Mouse (Mus musculus): ENCODE results near the gene Btnl6. TPM values are rescaled to one million over a fixed set of nuclear protein-coding genes. Genes with fewer than 3 reads are reported as not detected.
"Not testable (repeated sequence)": the region's sequence is repeated elsewhere in the genome, so short reads cannot be mapped to it uniquely, and the experiment has no call there.

Btnl6 gene
- polyA plus RNA-seq, 2 experiments, result not detected

DNA sequence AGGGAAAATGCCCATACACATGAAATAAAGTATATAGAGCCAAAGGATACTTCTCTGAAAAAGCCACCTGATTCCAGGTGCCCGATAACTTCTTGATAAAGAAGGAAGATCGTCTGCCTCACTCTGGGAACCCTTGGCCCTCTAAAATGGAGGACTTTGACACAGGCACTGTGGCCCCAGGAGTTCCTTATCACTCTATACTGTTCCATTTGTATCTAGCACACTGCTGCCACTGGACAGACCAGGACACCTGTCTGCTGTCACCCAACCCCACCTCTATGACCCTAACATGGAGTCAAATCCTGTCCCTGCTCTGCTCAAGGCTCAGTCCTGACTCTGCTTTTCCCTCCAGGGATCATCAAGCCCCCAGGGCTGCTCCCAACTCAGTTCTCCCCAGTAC, 638 bp downstream of the Btnl6 start:
- TF ChIP-seq EP300 (IDR thresholded peaks at IDR 0.05; ENCODE audit: low read depth), result no peak
- no peak for TF ChIP-seq CTCF (IDR thresholded peaks at IDR 0.05; ENCODE audit: low read depth)
- ATAC-seq (ENCODE audit: insufficient read depth), result no peak
- no peak overlapping the region for H3K9ac ChIP-seq (replicated peaks)
- H3K4me1 ChIP-seq (replicated peaks; ENCODE audit: control insufficient read depth in 2 of 2, insufficient read depth in 2 of 2, low read length in 1 of 2), result no peaks in the 10 kb centered on the region
- no peaks in the 10 kb centered on the region for H3K9me3 ChIP-seq (ENCODE audit: control insufficient read depth, low read length)
- no peaks in the 10 kb centered on the region for H3K36me3 ChIP-seq (replicated peaks; ENCODE audit: control insufficient read depth, insufficient read depth, low read depth)
- H3K4me3 ChIP-seq (ENCODE audit: insufficient read depth in 1 of 2, low read depth in 2 of 2, low read length in 2 of 2), result no peak overlapping the region
- no peak overlapping the region for H3K4me2 ChIP-seq (ENCODE audit: low read depth)
- H3K27me3 ChIP-seq (ENCODE audit: control insufficient read depth, insufficient read depth, low read length), result no peaks in the 10 kb centered on the region
- H3K27ac ChIP-seq, result no peak overlapping the region
- DNase-seq (ENCODE audit: low read depth in 3 of 3, low spot score in 3 of 3), result no peak
- 56% methylated on average over 2 of the region's 2 CpGs for WGBS (ENCODE audit: insufficient replicate concordance)

GRCm38 (mm10) chr17:34511723-34512122, 5.4 kb downstream of the Btnl6 start:
- H3K27ac ChIP-seq; ATAC-seq (ENCODE audit: insufficient read depth); DNase-seq (ENCODE audit: low read depth in 3 of 3, low spot score in 3 of 3); H3K4me2 ChIP-seq (ENCODE audit: low read depth); H3K27me3 ChIP-seq (ENCODE audit: control insufficient read depth, insufficient read depth, low read length); H3K36me3 ChIP-seq (replicated peaks; ENCODE audit: control insufficient read depth, insufficient read depth, low read depth); H3K9me3 ChIP-seq (ENCODE audit: control insufficient read depth, low read length); H3K9ac ChIP-seq (replicated peaks); H3K4me1 ChIP-seq (replicated peaks; ENCODE audit: control insufficient read depth in 2 of 2, insufficient read depth in 2 of 2, low read length in 1 of 2); H3K4me3 ChIP-seq (ENCODE audit: insufficient read depth in 1 of 2, low read depth in 2 of 2, low read length in 2 of 2): not testable (repeated sequence)
- TF ChIP-seq CTCF (IDR thresholded peaks at IDR 0.05; ENCODE audit: low read depth), result 0 out of 2 replicates have a peak, but pooled peaks have one; percentile 22
- 35% methylated on average over 1 of the region's 1 CpGs for WGBS (ENCODE audit: insufficient replicate concordance)

- no peak for ATAC-seq (ENCODE audit: insufficient read depth)
- TF ChIP-seq CTCF (IDR thresholded peaks at IDR 0.05; ENCODE audit: low read depth) (no peak), EP300 (IDR thresholded peaks at IDR 0.05; ENCODE audit: low read depth) (no peak)
- Histone ChIP-seq H3K27ac (no peak overlapping the region), H3K4me3 (ENCODE audit: insufficient read depth in 1 of 2, low read depth in 2 of 2, low read length in 2 of 2) (no peak overlapping the region), H3K27me3 (ENCODE audit: control insufficient read depth, insufficient read depth, low read length) (no peaks in the 10 kb centered on the region), H3K4me1 (replicated peaks; ENCODE audit: control insufficient read depth in 2 of 2, insufficient read depth in 2 of 2, low read length in 1 of 2) (no peaks in the 10 kb centered on the region), H3K9ac (replicated peaks) (no peak overlapping the region), H3K36me3 (replicated peaks; ENCODE audit: control insufficient read depth, insufficient read depth, low read depth) (no peaks in the 10 kb centered on the region), H3K9me3 (ENCODE audit: control insufficient read depth, low read length) (no peaks in the 10 kb centered on the region), H3K4me2 (ENCODE audit: low read depth) (no peak overlapping the region)
- DNase-seq (ENCODE audit: low read depth in 3 of 3, low spot score in 3 of 3), result no peak
Measured at GRCm38 (mm10) chr17:34507591-34507990, 9.6 kb downstream of the Btnl6 start.

- H3K4me2 ChIP-seq (ENCODE audit: low read depth); ATAC-seq (ENCODE audit: insufficient read depth); DNase-seq (ENCODE audit: low read depth in 3 of 3, low spot score in 3 of 3); H3K36me3 ChIP-seq (replicated peaks; ENCODE audit: control insufficient read depth, insufficient read depth, low read depth); H3K9me3 ChIP-seq (ENCODE audit: control insufficient read depth, low read length); H3K27me3 ChIP-seq (ENCODE audit: control insufficient read depth, insufficient read depth, low read length); H3K4me3 ChIP-seq (ENCODE audit: insufficient read depth in 1 of 2, low read depth in 2 of 2, low read length in 2 of 2); H3K27ac ChIP-seq; H3K4me1 ChIP-seq (replicated peaks; ENCODE audit: control insufficient read depth in 2 of 2, insufficient read depth in 2 of 2, low read length in 1 of 2); H3K9ac ChIP-seq (replicated peaks): not testable (repeated sequence)
- WGBS (ENCODE audit: insufficient replicate concordance), result 36% methylated on average over 2 of the region's 4 CpGs
Measured at GRCm38 (mm10) chr17:34497726-34498125, 19.4 kb downstream of the Btnl6 start.

- not testable (repeated sequence) for ATAC-seq (ENCODE audit: insufficient read depth); H3K4me2 ChIP-seq (ENCODE audit: low read depth); H3K4me3 ChIP-seq (ENCODE audit: insufficient read depth in 1 of 2, low read depth in 2 of 2, low read length in 2 of 2); H3K36me3 ChIP-seq (replicated peaks; ENCODE audit: control insufficient read depth, insufficient read depth, low read depth); H3K9ac ChIP-seq (replicated peaks); DNase-seq (ENCODE audit: low read depth in 3 of 3, low spot score in 3 of 3); H3K4me1 ChIP-seq (replicated peaks; ENCODE audit: control insufficient read depth in 2 of 2, insufficient read depth in 2 of 2, low read length in 1 of 2); H3K9me3 ChIP-seq (ENCODE audit: control insufficient read depth, low read length); H3K27ac ChIP-seq; H3K27me3 ChIP-seq (ENCODE audit: control insufficient read depth, insufficient read depth, low read length)
- WGBS (ENCODE audit: insufficient replicate concordance), result 59% methylated on average over 3 of the region's 3 CpGs
Measured at GRCm38 (mm10) chr17:34497319-34497718, 19.8 kb downstream of the Btnl6 start.

- no peaks in the 10 kb centered on the region for H3K9me3 ChIP-seq (ENCODE audit: control insufficient read depth, low read length)
- H3K4me1 ChIP-seq (replicated peaks; ENCODE audit: control insufficient read depth in 2 of 2, insufficient read depth in 2 of 2, low read length in 1 of 2), result no peaks in the 10 kb centered on the region
- H3K36me3 ChIP-seq (replicated peaks; ENCODE audit: control insufficient read depth, insufficient read depth, low read depth), result no peaks in the 10 kb centered on the region
- no peak overlapping the region for H3K27ac ChIP-seq
- TF ChIP-seq EP300 (IDR thresholded peaks at IDR 0.05; ENCODE audit: low read depth), result no peak
- WGBS (ENCODE audit: insufficient replicate concordance), result 59% methylated on average over 1 of the region's 2 CpGs
- no peak overlapping the region for H3K4me3 ChIP-seq (ENCODE audit: insufficient read depth in 1 of 2, low read depth in 2 of 2, low read length in 2 of 2)
- DNase-seq (ENCODE audit: low read depth in 3 of 3, low spot score in 3 of 3), result no peak
- ATAC-seq (ENCODE audit: insufficient read depth), result no peak
- H3K9ac ChIP-seq (replicated peaks), result no peak overlapping the region
- no peak overlapping the region for H3K4me2 ChIP-seq (ENCODE audit: low read depth)
- H3K27me3 ChIP-seq (ENCODE audit: control insufficient read depth, insufficient read depth, low read length), result no peaks in the 10 kb centered on the region
Measured at GRCm38 (mm10) chr17:34496539-34496938, 20.6 kb downstream of the Btnl6 start.

GRCm38 (mm10) chr17:34495156-34495555, 22.0 kb downstream of the Btnl6 start:
- not testable (repeated sequence) for H3K9ac ChIP-seq (replicated peaks); ATAC-seq (ENCODE audit: insufficient read depth); H3K4me3 ChIP-seq (ENCODE audit: insufficient read depth in 1 of 2, low read depth in 2 of 2, low read length in 2 of 2); H3K4me1 ChIP-seq (replicated peaks; ENCODE audit: control insufficient read depth in 2 of 2, insufficient read depth in 2 of 2, low read length in 1 of 2); H3K4me2 ChIP-seq (ENCODE audit: low read depth); H3K9me3 ChIP-seq (ENCODE audit: control insufficient read depth, low read length); DNase-seq (ENCODE audit: low read depth in 3 of 3, low spot score in 3 of 3); H3K27ac ChIP-seq; H3K36me3 ChIP-seq (replicated peaks; ENCODE audit: control insufficient read depth, insufficient read depth, low read depth); H3K27me3 ChIP-seq (ENCODE audit: control insufficient read depth, insufficient read depth, low read length)
- WGBS (ENCODE audit: insufficient replicate concordance), result 59% methylated on average over 2 of the region's 2 CpGs
